Mouse (Mus musculus) ES-Bruce4 (cell line): ENCODE measurements at regions not wholly inside any gene's neighbourhood (a gene's known extent, or its start where the extent isn't known, plus 50 kb on each side); places are given as distances from the start of the nearest gene placed in this dataset.

Source experiments
- H3K27ac ChIP-seq: 2 replicates; pipeline ENCODE4 v1.5.1; 2012; ENCODE audit warnings: low read length, inconsistent platforms; ENCODE audit not compliant: insufficient read depth
- H3K27me3 ChIP-seq: 2 replicates; pipeline ENCODE4 v1.6.1; 2012; ENCODE audit warnings: mild to moderate bottlenecking, low read length, inconsistent platforms; ENCODE audit not compliant: control insufficient read depth, poor library complexity, insufficient read depth, severe bottlenecking
- H3K36me3 ChIP-seq: 2 replicates; pipeline ENCODE4 v1.6.1; 2012; ENCODE audit warnings: inconsistent platforms, mild to moderate bottlenecking, low read length, moderate library complexity; ENCODE audit not compliant: control insufficient read depth, poor library complexity, insufficient read depth, severe bottlenecking
- H3K4me1 ChIP-seq: one replicate; pipeline ENCODE4 v1.8.1; 2011; ENCODE audit warnings: low read length; ENCODE audit not compliant: control insufficient read depth, insufficient read depth
- H3K4me3 ChIP-seq: 2 replicates; pipeline ENCODE4 v1.5.1; 2011; ENCODE audit warnings: low read depth, mild to moderate bottlenecking, low read length
- H3K9ac ChIP-seq: 2 replicates; pipeline ENCODE4 v1.6.1; 2012; ENCODE audit warnings: low read depth, mild to moderate bottlenecking, inconsistent platforms; ENCODE audit not compliant: poor library complexity, severe bottlenecking
- H3K9me3 ChIP-seq: replicated peaks from 2 replicates; pipeline ENCODE4 v1.6.1; 2012; ENCODE audit warnings: mild to moderate bottlenecking, low read length, inconsistent platforms; ENCODE audit not compliant: control insufficient read depth, poor library complexity, insufficient read depth, severe bottlenecking
- CTCF ChIP-seq: IDR thresholded peaks from one replicate; pipeline ENCODE4 v1.8.1; 2011; ENCODE audit warnings: low read depth, low read length
- EP300 ChIP-seq: IDR thresholded peaks from 2 replicates; pipeline ENCODE4 v1.6.1; 2011; ENCODE audit warnings: low read depth, low read length; ENCODE audit not compliant: insufficient read depth
- POLR2A ChIP-seq: IDR thresholded peaks from one replicate; pipeline ENCODE4 v1.8.1; 2011; ENCODE audit warnings: low read length; ENCODE audit not compliant: insufficient read depth

DNA sequence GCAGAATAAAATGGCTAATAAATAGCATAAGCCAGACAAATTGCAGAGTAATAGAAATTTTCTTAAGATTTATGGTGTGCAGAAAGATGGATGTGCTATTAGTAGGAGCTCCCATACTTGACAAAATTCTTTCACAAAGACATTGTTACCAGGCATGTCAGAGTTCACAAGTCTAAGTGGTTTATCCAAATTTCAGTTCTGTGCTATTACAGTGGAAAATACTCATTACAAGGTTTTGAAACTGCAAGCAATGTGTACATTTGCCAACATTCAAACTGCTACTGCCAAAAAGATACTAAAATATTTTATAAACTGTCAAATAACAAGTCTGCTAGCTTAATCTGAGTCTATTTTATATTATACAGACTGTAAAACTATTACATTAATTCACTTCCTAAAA, 1550.2 kb upstream of the Acvr2a start:
- no peaks in the 10 kb centered on the region for H3K27me3 ChIP-seq
- no peak overlapping the region for H3K4me3 ChIP-seq
- no peaks in the 10 kb centered on the region for H3K4me1 ChIP-seq
- H3K36me3 ChIP-seq, result no peaks in the 10 kb centered on the region
- no peak for TF ChIP-seq POLR2A
- no peak for TF ChIP-seq CTCF
- no peak for TF ChIP-seq EP300
- no peaks in the 10 kb centered on the region for H3K9me3 ChIP-seq
- no peak overlapping the region for H3K9ac ChIP-seq
- H3K27ac ChIP-seq, result no peak overlapping the region

DNA sequence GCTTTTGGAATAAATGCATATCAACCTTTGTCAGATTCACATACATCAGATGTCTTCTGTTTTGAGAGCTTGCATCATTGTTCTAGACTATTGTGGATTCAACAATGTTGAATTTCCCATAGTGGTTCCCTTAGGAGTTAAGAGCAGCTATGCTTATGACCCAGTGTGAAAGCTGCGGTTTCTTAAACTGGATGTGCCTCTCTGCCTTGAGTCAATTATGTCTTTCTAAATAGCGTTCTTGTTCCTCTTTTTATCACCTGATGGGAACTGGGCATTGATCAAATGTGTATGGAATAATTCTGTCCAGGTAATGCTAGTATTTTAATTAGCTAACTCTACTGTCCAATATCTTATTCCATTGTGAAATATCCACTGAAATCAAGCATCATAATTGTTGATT, 1548.0 kb upstream of the Acvr2a start:
- TF ChIP-seq EP300 (no peak), POLR2A (no peak), CTCF (no peak)
- no peak overlapping the region for H3K27ac ChIP-seq
- no peaks in the 10 kb centered on the region for H3K9me3 ChIP-seq
- no peak overlapping the region for H3K9ac ChIP-seq
- no peaks in the 10 kb centered on the region for H3K36me3 ChIP-seq
- H3K27me3 ChIP-seq, result no peaks in the 10 kb centered on the region
- H3K4me3 ChIP-seq, result no peak overlapping the region
- H3K4me1 ChIP-seq, result no peaks in the 10 kb centered on the region

DNA sequence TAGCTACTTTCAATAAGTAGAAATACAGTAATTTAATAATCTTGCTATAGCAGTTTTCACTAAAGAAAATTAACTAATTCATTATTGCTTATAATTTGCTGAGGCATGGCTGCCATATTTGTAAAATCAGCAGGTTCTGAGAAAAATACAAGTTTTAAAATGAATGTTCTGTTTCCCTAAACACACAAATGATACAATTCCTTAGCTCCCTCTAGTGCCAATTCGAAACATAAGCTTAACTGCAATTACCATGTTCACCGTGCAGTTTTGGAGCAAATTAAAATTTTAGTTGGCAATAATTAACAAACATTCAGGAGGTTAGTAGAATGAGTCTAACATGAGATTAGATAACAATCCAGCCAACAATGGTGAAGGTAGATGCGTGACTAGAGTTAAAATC, 1518.4 kb upstream of the Acvr2a start:
- Histone ChIP-seq H3K4me1 (no peaks in the 10 kb centered on the region), H3K36me3 (no peaks in the 10 kb centered on the region), H3K27ac (no peak overlapping the region), H3K9ac (no peak overlapping the region), H3K9me3 (no peaks in the 10 kb centered on the region), H3K4me3 (no peak overlapping the region), H3K27me3 (no peaks in the 10 kb centered on the region)
- TF ChIP-seq POLR2A (no peak), EP300 (no peak), CTCF (no peak)

DNA sequence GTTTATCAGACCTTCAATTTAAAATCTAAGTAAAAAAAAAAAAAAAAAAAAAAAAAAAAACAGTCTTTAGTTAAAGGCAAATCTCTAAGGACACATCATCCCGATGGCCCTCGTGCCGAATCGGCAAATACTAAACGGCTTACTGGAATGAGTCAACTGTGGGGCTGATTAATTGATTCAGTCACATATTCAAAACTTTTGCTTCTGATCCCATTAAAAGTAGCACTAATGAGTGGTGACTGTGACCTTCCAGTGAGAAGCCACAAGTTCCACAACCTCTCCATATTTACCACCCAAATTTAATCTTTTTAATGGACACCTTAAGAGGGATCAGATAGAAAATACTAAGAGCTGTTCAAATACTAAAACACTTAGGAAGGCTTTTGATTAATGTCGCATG, 1511.9 kb upstream of the Acvr2a start:
- H3K36me3 ChIP-seq, result no peaks in the 10 kb centered on the region
- TF ChIP-seq POLR2A (no peak), CTCF (no peak), EP300 (no peak)
- no peak overlapping the region for H3K4me3 ChIP-seq
- H3K27ac ChIP-seq, result no peak overlapping the region
- no peaks in the 10 kb centered on the region for H3K4me1 ChIP-seq
- no peaks in the 10 kb centered on the region for H3K27me3 ChIP-seq
- H3K9ac ChIP-seq, result no peak overlapping the region
- no peaks in the 10 kb centered on the region for H3K9me3 ChIP-seq

DNA sequence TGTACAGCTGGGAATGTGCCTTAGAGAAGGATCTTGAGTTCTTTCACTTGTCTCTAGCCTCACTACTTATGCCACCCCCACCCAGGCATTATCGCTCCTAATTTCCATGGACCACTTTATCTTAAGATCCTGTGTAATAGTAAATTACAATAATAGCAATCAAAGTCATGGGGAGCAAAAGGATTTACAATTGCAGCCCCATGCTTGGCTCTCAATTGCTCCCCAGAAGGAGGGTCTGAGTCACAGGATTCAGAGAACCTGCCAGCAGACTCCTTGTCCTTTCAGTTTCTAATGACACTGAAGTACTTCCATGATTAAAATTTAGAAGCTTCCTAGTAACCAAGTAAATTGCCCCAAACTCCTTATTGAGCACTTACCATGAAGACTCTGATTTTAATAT, 1483.3 kb upstream of the Acvr2a start:
- Histone ChIP-seq H3K4me3 (no peak overlapping the region), H3K4me1 (no peaks in the 10 kb centered on the region), H3K9me3 (no peaks in the 10 kb centered on the region), H3K9ac (no peak overlapping the region), H3K27ac (no peak overlapping the region), H3K27me3 (no peaks in the 10 kb centered on the region), H3K36me3 (no peaks in the 10 kb centered on the region)
- TF ChIP-seq CTCF (no peak), EP300 (no peak), POLR2A (no peak)

DNA sequence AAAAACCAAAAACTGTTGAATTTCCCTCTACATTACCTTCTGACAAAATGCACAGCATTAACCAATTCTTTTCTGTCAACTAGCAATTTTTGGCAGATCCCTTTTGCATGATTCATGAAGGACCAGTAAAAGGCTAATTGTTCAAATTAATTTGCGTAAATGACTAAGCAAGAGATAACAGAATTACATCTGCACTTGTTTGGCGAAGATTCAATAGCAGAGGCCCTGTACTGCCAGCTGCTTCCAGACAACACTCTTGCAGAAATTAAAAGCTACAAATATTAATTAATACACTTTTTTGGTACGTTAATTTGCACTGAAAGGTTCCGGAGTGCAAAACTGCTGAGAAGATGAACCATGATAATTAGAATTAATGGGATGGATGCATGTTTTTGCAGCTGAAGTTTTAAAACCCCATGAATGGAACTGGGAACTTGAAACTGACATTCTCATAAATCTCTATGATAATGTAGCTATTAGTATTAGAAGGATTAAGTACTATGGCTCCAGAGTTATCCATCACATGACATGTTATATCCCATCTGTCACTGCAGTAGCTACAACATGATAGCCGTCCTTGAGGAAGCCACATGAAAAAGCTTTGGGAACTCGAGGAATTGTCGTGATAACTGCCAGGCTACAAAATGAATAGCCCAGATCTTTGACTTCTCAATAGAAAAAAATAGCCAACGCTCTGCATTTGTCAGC, 1479.3 kb upstream of the Acvr2a start:
- TF ChIP-seq POLR2A (no peak), EP300 (no peak), CTCF (no peak)
- H3K9ac ChIP-seq, result no peak overlapping the region
- no peaks in the 10 kb centered on the region for H3K27me3 ChIP-seq
- H3K9me3 ChIP-seq, result no peaks in the 10 kb centered on the region
- H3K4me1 ChIP-seq, result no peaks in the 10 kb centered on the region
- no peak overlapping the region for H3K4me3 ChIP-seq
- H3K36me3 ChIP-seq, result no peaks in the 10 kb centered on the region
- no peak overlapping the region for H3K27ac ChIP-seq
